Mouse (Mus musculus): ENCODE measurements around the gene Igsf9.

Igsf9 gene

GRCm38 (mm10) chr1:172518013-172518412 lies 36.4 kb downstream of the Igsf9 start:
- no peak for DNase-seq (ENCODE audit: low spot score in 2 of 2)

- no peak for DNase-seq (ENCODE audit: low spot score in 2 of 2)
Observed at GRCm38 (mm10) chr1:172519644-172520043, 38.1 kb downstream of the Igsf9 start.

GRCm38 (mm10) chr1:172520576-172521440 lies 39.2 kb downstream of the Igsf9 start, which contains the start of gene Cfap45:
TSS of gene Cfap45 (plus strand) at chr1:172520801.
- peak; percentile 75 to 78 for DNase-seq (ENCODE audit: low spot score in 2 of 2)

GRCm38 (mm10) chr1:172522524-172522923 lies 40.9 kb downstream of the Igsf9 start:
- DNase-seq (ENCODE audit: low spot score in 2 of 2): no peak

- no peak for DNase-seq (ENCODE audit: low spot score in 2 of 2)
Observed at GRCm38 (mm10) chr1:172523699-172524101, 42.1 kb downstream of the Igsf9 start.

- no peak for DNase-seq (ENCODE audit: low spot score in 2 of 2)
Observed at GRCm38 (mm10) chr1:172525027-172525764, 43.6 kb downstream of the Igsf9 start.

- no peak for DNase-seq (ENCODE audit: low spot score in 2 of 2)
Observed at GRCm38 (mm10) chr1:172525971-172526370, 44.4 kb downstream of the Igsf9 start.

GRCm38 (mm10) chr1:172526380-172527081 lies 44.9 kb downstream of the Igsf9 start:
- DNase-seq (ENCODE audit: low spot score in 2 of 2): no peak

GRCm38 (mm10) chr1:172527431-172527830 lies 45.8 kb downstream of the Igsf9 start:
- DNase-seq (ENCODE audit: low spot score in 2 of 2): no peak

GRCm38 (mm10) chr1:172528701-172529100 lies 47.1 kb downstream of the Igsf9 start:
- DNase-seq (ENCODE audit: low spot score in 2 of 2): peak; percentile 66 to 72

GRCm38 (mm10) chr1:172530544-172531220 lies 49.1 kb downstream of the Igsf9 start:
- no peak for DNase-seq (ENCODE audit: low spot score in 2 of 2)

- DNase-seq (ENCODE audit: low spot score in 2 of 2): no peak
Observed at GRCm38 (mm10) chr1:172532551-172532950, 51.0 kb downstream of the Igsf9 start.

- DNase-seq (ENCODE audit: low spot score in 2 of 2): no peak
Observed at GRCm38 (mm10) chr1:172535116-172535515, 53.5 kb downstream of the Igsf9 start.

GRCm38 (mm10) chr1:172539827-172540226 lies 58.2 kb downstream of the Igsf9 start:
- no peak for DNase-seq (ENCODE audit: low spot score in 2 of 2)

GRCm38 (mm10) chr1:172540283-172540820 lies 58.8 kb downstream of the Igsf9 start:
- no peak for DNase-seq (ENCODE audit: low spot score in 2 of 2)

- DNase-seq (ENCODE audit: low spot score in 2 of 2): no peak
Observed at GRCm38 (mm10) chr1:172546062-172546461, 64.5 kb downstream of the Igsf9 start.
